Mouse (Mus musculus) erythroblast, embryonic 14.5 days (primary cell): ENCODE data around the gene Ndrg3.

Experiments
- GATA1 ChIP-seq: IDR thresholded peaks from 2 replicates; pipeline ENCODE4 v1.6.1; 2012; ENCODE audit warnings: low read length, inconsistent platforms, mixed read lengths
- TAL1 ChIP-seq: IDR thresholded peaks from 3 replicates; pipeline ENCODE4 v1.6.1; 2012; ENCODE audit warnings: low read length, inconsistent platforms, mixed read lengths

DNA sequence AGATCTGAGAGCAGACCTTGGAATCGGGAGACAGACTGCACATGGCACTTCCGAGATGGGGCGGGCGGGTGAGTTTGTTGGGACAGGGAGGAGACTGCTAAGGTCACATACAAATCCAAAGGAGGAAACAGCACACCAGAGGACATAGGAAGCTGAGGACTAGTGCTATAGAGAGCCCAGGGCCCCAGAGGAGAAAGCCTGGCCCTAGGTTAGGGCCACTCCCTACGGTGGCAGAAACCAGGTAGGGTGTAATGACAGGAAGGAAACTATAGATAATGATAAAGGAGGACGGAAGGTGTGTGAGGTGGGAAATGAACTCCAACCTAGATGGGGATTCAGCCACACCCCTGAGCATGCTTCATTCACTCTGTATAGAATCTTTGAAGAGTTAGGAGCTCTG, 20.5 kb upstream of the Ndrg3 start:
- TF ChIP-seq GATA1 (no peak), TAL1 (no peak)
